Mouse (Mus musculus) small intestine, adult 2 months (tissue): Measurements from ENCODE around the gene Olfr787.

Experiments
- CTCF ChIP-seq: fragments of 200-500 bp; IDR thresholded peaks from 2 replicates; pipeline ENCODE4 v1.5.1; 2012; ENCODE audit warnings: low read depth, mild to moderate bottlenecking, control low read depth, inconsistent platforms, low read length, moderate library complexity, mixed read lengths; ENCODE audit not compliant: insufficient replicate concordance, insufficient read length; ENCODE audit errors: extremely low read depth
- POLR2A ChIP-seq: fragments of 200-500 bp; IDR thresholded peaks from 2 replicates; pipeline ENCODE4 v1.6.1; 2012; ENCODE audit warnings: low read depth, mild to moderate bottlenecking, control low read depth, inconsistent platforms, low read length, moderate library complexity

DNA sequence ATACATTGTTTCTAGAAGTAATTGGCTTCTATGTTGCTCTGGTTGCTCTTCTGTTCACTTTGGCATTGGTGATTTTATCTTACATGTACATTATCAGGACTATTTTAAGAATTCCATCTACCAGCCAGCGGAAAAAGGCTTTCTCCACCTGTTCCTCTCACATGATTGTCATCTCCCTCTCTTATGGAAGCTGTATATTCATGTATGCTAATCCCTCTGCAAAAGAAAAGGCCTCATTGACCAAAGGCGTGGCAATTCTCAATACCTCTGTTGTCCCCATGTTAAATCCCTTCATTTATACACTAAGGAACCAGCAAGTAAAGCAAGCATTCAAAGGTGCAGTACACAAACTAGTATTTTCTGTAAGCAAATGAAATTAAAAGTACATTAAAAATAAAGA lies 11.6 kb downstream of the Olfr787 start:
- TF ChIP-seq POLR2A (no peak), CTCF (no peak)
